Mouse (Mus musculus) G1E-ER4 (cell line): Measurements from ENCODE around the gene Cyp4b1. TPM values are rescaled to one million over a fixed set of nuclear protein-coding genes. Genes with fewer than 3 reads are reported as not detected.
"Not testable (repeated sequence)": the region's sequence is repeated elsewhere in the genome, so short reads cannot be mapped to it uniquely, and the experiment has no call there.

Experiments
- GATA1 ChIP-seq: IDR thresholded peaks from one replicate; pipeline ENCODE4 v1.8.0; 2012; ENCODE audit warnings: low read length, inconsistent platforms
- polyA plus RNA-seq: library from polyadenylated mRNA; stranded (reverse); fragments of >175 nt; gene quantifications from 2 replicates; pipeline ENCODE4 v1.2.3, GENCODE M21; 2012

The Cyp4b1 gene
- polyA plus RNA-seq = not detected in 2 replicates

- no peak for TF ChIP-seq GATA1
Measured at GRCm38 (mm10) chr4:115647580-115647979, at the start of gene Cyp4b1. TSS of gene Cyp4b1 (minus strand) at chr4:115647723.

- TF ChIP-seq GATA1 = no peak
Measured at GRCm38 (mm10) chr4:115686299-115686698, 38.8 kb upstream of the Cyp4b1 start.

DNA sequence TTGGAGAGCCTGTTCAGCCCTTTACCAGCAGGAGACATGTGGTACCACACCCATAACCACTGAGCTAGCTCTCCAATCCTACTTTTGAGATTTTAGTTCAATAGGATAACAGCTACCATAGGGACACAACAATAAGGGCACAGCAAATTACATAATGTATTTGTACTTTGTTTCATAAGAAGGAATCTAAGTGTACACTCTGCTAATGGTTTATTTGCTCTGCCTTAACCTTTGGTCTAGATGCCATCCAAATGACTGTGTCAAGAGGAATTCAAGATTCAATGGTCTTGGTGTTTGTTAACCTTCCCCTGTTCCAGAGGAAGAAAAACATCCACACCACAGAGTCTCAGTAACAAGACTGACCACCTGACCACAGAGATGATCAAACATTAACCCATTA, 11.7 kb upstream of the Cyp4b1 start:
- no peak for TF ChIP-seq GATA1

GRCm38 (mm10) chr4:115657867-115658249, 10.3 kb upstream of the Cyp4b1 start:
- TF ChIP-seq GATA1 = no peak

GRCm38 (mm10) chr4:115657104-115657866, 9.8 kb upstream of the Cyp4b1 start:
- TF ChIP-seq GATA1 = no peak

DNA sequence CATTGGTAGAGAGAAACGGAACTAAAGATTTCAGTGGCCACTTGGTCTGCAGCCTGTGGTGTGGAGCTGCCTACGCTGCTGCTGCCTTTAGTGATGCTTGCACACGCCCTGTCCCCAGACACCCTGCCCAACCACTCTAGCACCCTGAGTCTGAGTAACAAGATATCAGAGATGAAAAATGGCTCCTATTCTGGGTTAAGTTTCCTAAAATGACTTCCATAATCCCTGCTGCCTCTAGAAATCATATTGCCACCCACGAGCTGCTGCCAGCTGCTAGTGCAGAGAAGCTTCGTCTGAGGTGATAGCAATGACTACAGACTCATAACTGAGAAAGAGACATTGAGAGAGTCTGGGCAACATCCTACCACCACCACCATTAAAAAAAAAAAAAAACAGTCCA, 3.3 kb upstream of the Cyp4b1 start:
- TF ChIP-seq GATA1 = no peak

- no peak for TF ChIP-seq GATA1
Measured at GRCm38 (mm10) chr4:115649344-115649743, 1.8 kb upstream of the Cyp4b1 start.

DNA sequence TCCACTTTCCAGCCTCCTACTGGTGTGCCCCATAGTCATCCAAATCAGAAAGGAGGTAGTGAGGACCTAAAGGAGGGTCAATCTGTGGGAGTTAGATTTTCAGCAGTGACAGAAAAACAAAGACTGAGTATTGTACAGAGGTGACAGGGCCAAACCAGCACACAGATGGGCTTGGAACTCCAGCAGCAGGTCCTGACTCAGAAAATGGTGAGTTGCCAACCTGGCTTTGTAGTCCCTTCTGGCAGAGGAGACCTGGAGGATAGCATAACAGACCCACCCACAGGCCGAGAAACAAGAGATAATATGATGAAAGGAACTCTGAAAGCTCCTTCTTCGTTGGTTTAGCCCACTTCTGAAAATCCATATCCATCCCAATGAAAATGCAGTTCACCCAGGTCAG, 1.2 kb upstream of the Cyp4b1 start:
- TF ChIP-seq GATA1 = no peak

GRCm38 (mm10) chr4:115645371-115645770, 2.2 kb downstream of the Cyp4b1 start:
- TF ChIP-seq GATA1 = no peak

- TF ChIP-seq GATA1 = no peak
Measured at GRCm38 (mm10) chr4:115642967-115643754, 4.4 kb downstream of the Cyp4b1 start.

GRCm38 (mm10) chr4:115614005-115614404, 33.5 kb downstream of the Cyp4b1 start:
- TF ChIP-seq GATA1 = no peak

DNA sequence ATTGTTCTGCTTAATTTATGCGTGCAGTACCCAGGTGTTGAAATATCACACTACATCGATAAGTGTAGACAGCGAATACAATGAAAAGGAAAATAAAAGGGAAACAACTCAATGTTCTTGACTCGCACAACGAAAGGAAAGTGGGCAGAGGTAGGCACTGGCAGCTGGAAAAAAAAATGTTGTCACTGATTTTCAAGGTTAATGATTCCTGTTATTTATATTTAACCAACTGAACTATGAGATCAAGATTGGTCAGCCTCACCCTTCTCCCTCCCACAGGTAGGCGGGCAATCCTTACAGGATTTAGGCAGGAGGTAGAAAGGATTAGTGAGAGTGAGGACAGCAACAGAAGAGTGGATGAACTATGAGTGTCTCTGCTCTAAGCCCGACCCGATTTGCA, 46.9 kb downstream of the Cyp4b1 start, which contains the start of gene Cyp4a32:
TSS of gene Cyp4a32 (plus strand) at position 359 of the 400 bp plus-strand sequence.
- TF ChIP-seq GATA1 = not testable (repeated sequence)

DNA sequence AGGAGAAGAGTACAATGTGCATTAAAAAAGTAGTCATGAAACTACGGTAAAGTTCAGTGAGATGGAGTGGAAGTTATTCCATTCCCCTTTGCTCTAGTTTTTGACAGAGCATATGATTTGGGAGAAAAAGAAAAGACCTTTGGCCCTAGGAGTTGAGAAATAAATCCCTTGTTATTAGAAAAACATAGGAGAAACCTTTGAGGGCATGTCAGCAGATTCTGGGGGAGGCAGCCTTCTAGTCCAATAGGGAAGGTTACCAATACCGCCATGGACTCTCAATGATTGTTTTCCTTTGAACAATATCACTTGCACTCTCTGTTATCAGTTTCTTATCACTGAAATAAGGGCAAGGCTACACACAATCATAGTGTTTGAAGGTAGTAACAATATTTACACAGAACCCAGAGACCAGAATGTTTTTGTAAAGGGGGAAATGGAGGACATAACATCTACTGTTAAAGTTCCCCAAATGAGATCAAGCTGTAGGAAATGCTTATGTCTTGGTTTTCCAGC, 50.6 kb downstream of the Cyp4b1 start:
- TF ChIP-seq GATA1 = no peak

- TF ChIP-seq GATA1 = no peak
Measured at GRCm38 (mm10) chr4:115596357-115596756, 51.2 kb downstream of the Cyp4b1 start.

GRCm38 (mm10) chr4:115583036-115583435, 64.5 kb downstream of the Cyp4b1 start:
- no peak for TF ChIP-seq GATA1

- no peak for TF ChIP-seq GATA1
Measured at GRCm38 (mm10) chr4:115575776-115576175, 71.7 kb downstream of the Cyp4b1 start.
